Mouse (Mus musculus) A20 (cell line): ENCODE data around the gene Ndufs7.

Experiments used
- DNase-seq: peaks from one replicate; pipeline ENCODE4 v3.0.0-alpha.2; 2011; ENCODE audit warnings: low read depth, low spot score

Gene Ndufs7

GRCm38 (mm10) chr10:80293325-80293724 lies 44.4 kb downstream of the Ndufs7 start:
- DNase-seq = peak; percentile 43

GRCm38 (mm10) chr10:80294311-80294710 lies 45.4 kb downstream of the Ndufs7 start:
- no peak for DNase-seq

GRCm38 (mm10) chr10:80294788-80295303 lies 45.9 kb downstream of the Ndufs7 start:
- DNase-seq = peak; percentile 46

GRCm38 (mm10) chr10:80295618-80296425 lies 46.9 kb downstream of the Ndufs7 start, which contains the start of gene Apc2:
TSS of gene Apc2 (plus strand) at chr10:80295977.
- DNase-seq = peak; percentile 74

GRCm38 (mm10) chr10:80296824-80297223 lies 47.9 kb downstream of the Ndufs7 start:
- DNase-seq = no peak

GRCm38 (mm10) chr10:80297526-80298133 lies 48.7 kb downstream of the Ndufs7 start:
- no peak for DNase-seq

- no peak for DNase-seq
Measured at GRCm38 (mm10) chr10:80298571-80299281, 49.8 kb downstream of the Ndufs7 start.

GRCm38 (mm10) chr10:80299301-80299700 lies 50.4 kb downstream of the Ndufs7 start:
- no peak for DNase-seq

- no peak for DNase-seq
Measured at GRCm38 (mm10) chr10:80299824-80300223, 50.9 kb downstream of the Ndufs7 start.

GRCm38 (mm10) chr10:80300672-80301181 lies 51.8 kb downstream of the Ndufs7 start:
- no peak for DNase-seq

- no peak for DNase-seq
Measured at GRCm38 (mm10) chr10:80301256-80302081, 52.5 kb downstream of the Ndufs7 start.

- no peak for DNase-seq
Measured at GRCm38 (mm10) chr10:80302082-80302355, 53.1 kb downstream of the Ndufs7 start.

- no peak for DNase-seq
Measured at GRCm38 (mm10) chr10:80302471-80302881, 53.6 kb downstream of the Ndufs7 start.

- no peak for DNase-seq
Measured at GRCm38 (mm10) chr10:80304458-80304857, 55.5 kb downstream of the Ndufs7 start.

GRCm38 (mm10) chr10:80304862-80305261 lies 55.9 kb downstream of the Ndufs7 start:
- peak; percentile 90 for DNase-seq
